Mouse (Mus musculus): Measurements from ENCODE around the gene Pex3. TPM values are rescaled to one million over a fixed set of nuclear protein-coding genes. Genes with fewer than 3 reads are reported as not detected.

The Pex3 gene
- 51.8 TPM for polyA plus RNA-seq (2014; fragmentation: Illumina TruSeq; extraction: RNeasy Lipid Tissue Mini Kit (QIAGEN cat#74804); ENCODE audit: low read depth, low replicate concordance)

GRCm38 (mm10) chr10:13552646-13553497 is at the start of gene Pex3, which contains the start of gene Adat2:
TSS of gene Pex3 (minus strand) at chr10:13553142.
TSS of gene Adat2 (plus strand) at chr10:13552894.

GRCm38 (mm10) chr10:13499331-13499730 is 53.6 kb downstream of the Pex3 start, which contains the start of gene Fuca2:
TSS of gene Fuca2 (plus strand) at chr10:13499540.

Other genes with a start within 250 kb of the Pex3 start
- 37.5 TPM for gene Phactr2, start 78.7 kb downstream of the Pex3 start, polyA plus RNA-seq (2014; fragmentation: Illumina TruSeq; extraction: RNeasy Lipid Tissue Mini Kit (QIAGEN cat#74804); ENCODE audit: low read depth, low replicate concordance)
- 425 TPM for gene Fuca2, start 53.6 kb downstream of the Pex3 start, polyA plus RNA-seq (2014; fragmentation: Illumina TruSeq; extraction: RNeasy Lipid Tissue Mini Kit (QIAGEN cat#74804); ENCODE audit: low read depth, low replicate concordance)
- 3.5 TPM for gene Adat2, start 248 bp downstream of the Pex3 start, polyA plus RNA-seq (2014; fragmentation: Illumina TruSeq; extraction: RNeasy Lipid Tissue Mini Kit (QIAGEN cat#74804); ENCODE audit: low read depth, low replicate concordance)

Measured in sigmoid colon, adult 10 weeks (tissue).